Mouse (Mus musculus) midbrain, embryonic 13.5 days (tissue): ENCODE data around the gene Wdr18. TPM values are rescaled to one million over a fixed set of nuclear protein-coding genes. Genes with fewer than 3 reads are reported as not detected.

Source experiments
- ATAC-seq: fragments of 200-750 bp; cut with Nextera tagmentation; 2 replicates; pipeline ENCODE4 v1.8.0; 2017; ENCODE audit warnings: mild to moderate bottlenecking, moderate TSS enrichment, moderate library complexity
- H3K27ac ChIP-seq: fragments of 300-500 bp; sonication (generic); 2 replicates; pipeline ENCODE4 v1.5.1; 2015; ENCODE audit warnings: inconsistent platforms, mild to moderate bottlenecking, moderate library complexity
- H3K27me3 ChIP-seq: fragments of 300-500 bp; sonication (generic); 2 replicates; pipeline ENCODE4 v1.6.1; 2015; ENCODE audit warnings: mild to moderate bottlenecking, inconsistent platforms
- H3K36me3 ChIP-seq: fragments of 300-500 bp; sonication (generic); 2 replicates; pipeline ENCODE4 v1.6.1; 2015; ENCODE audit warnings: mild to moderate bottlenecking, inconsistent platforms
- H3K4me1 ChIP-seq: fragments of 300-500 bp; sonication (generic); replicated peaks from 2 replicates; pipeline ENCODE4 v1.6.1; 2015; ENCODE audit warnings: inconsistent platforms
- H3K4me2 ChIP-seq: fragments of 300-500 bp; sonication (generic); replicated peaks from 2 replicates; pipeline ENCODE4 v1.6.1; 2015; ENCODE audit warnings: moderate library complexity, mild to moderate bottlenecking, inconsistent platforms
- H3K4me3 ChIP-seq: fragments of 300-500 bp; sonication (generic); replicated peaks from 2 replicates; pipeline ENCODE4 v1.5.1; 2015; ENCODE audit warnings: mild to moderate bottlenecking, inconsistent platforms
- H3K9ac ChIP-seq: fragments of 300-500 bp; sonication (generic); replicated peaks from 2 replicates; pipeline ENCODE4 v1.6.1; 2015; ENCODE audit warnings: mild to moderate bottlenecking, inconsistent platforms
- H3K9me3 ChIP-seq: fragments of 300-500 bp; sonication (generic); 2 replicates; pipeline ENCODE4 v1.6.1; 2016; ENCODE audit warnings: mild to moderate bottlenecking, inconsistent platforms
- WGBS: fragments of 180-500 bp; shearing (Covaris S2); methylation state at CpG from one replicate; pipeline ENCODE4 v1.1.7; 2015; 5-methylcytosine and 5-hydroxymethylcytosine counted together
- polyA plus RNA-seq: library from polyadenylated mRNA; unstranded; fragments of >200 nt; fragmentation: Nextera tagmentation; extraction: Ambion mirVana; gene quantifications from 2 replicates; pipeline ENCODE4 v1.2.1, GENCODE M21; 2015

Wdr18 gene
- polyA plus RNA-seq, 1 experiment from 2014 or later = 76.7 TPM

GRCm38 (mm10) chr10:79995636-79996035 lies 35.7 kb downstream of the Wdr18 start:
- H3K9ac ChIP-seq = no peak overlapping the region
- H3K9me3 ChIP-seq = no peaks in the 10 kb centered on the region
- no peak overlapping the region for H3K27ac ChIP-seq
- H3K27me3 ChIP-seq = peaks cover 25% of the 10 kb centered on the region
- no peaks in the 10 kb centered on the region; the same call in 1 of the 2 replicates for H3K36me3 ChIP-seq
- WGBS = 97% methylated on average over 1 of the region's 1 CpGs
- ATAC-seq = no peak
- peaks cover 20% of the 10 kb centered on the region for H3K4me1 ChIP-seq
- H3K4me2 ChIP-seq = peak overlapping the region; percentile 70; the same call in 1 of the 2 replicates
- 0 out of 2 replicates have a peak overlapping the region, but pooled peaks have one; percentile 48 for H3K4me3 ChIP-seq

- H3K9ac ChIP-seq = peak within 1 kb of the TSS; percentile 55; the same call in 1 of the 2 replicates
- under 1% methylated on average over 34 of the region's 34 CpGs for WGBS
- no peaks in the 10 kb centered on the region for H3K9me3 ChIP-seq
- peak; percentile 89 for ATAC-seq
- H3K4me3 ChIP-seq = peak within 1 kb of the TSS; percentile 48
- peaks cover 24% of the 10 kb centered on the region for H3K27me3 ChIP-seq
- H3K36me3 ChIP-seq = no peaks in the 10 kb centered on the region
- H3K27ac ChIP-seq = peak within 1 kb of the TSS; percentile 57
- peak within 1 kb of the TSS; percentile 70 for H3K4me2 ChIP-seq
- H3K4me1 ChIP-seq = peaks cover 20% of the 10 kb centered on the region
These were observed 36.5 kb downstream of the Wdr18 start, which contains the start of gene Abca7 for GRCm38 (mm10) chr10:79996272-79997033. Abca7 (plus strand) TSS chr10:79996494.

- peaks cover 32% of the 10 kb centered on the region for H3K27me3 ChIP-seq
- no peaks in the 10 kb centered on the region for H3K36me3 ChIP-seq
- H3K9me3 ChIP-seq = no peaks in the 10 kb centered on the region
- H3K9ac ChIP-seq = peak overlapping the region; percentile 55
- H3K4me2 ChIP-seq = peak overlapping the region; percentile 70
- WGBS = under 1% methylated on average over 35 of the region's 35 CpGs
- peak overlapping the region; percentile 48 for H3K4me3 ChIP-seq
- H3K4me1 ChIP-seq = peaks cover 20% of the 10 kb centered on the region
- peak overlapping the region; percentile 57 for H3K27ac ChIP-seq
- ATAC-seq = peak; percentile 69
These were observed 37.2 kb downstream of the Wdr18 start for GRCm38 (mm10) chr10:79997034-79997760.

GRCm38 (mm10) chr10:79997819-79998218 lies 37.9 kb downstream of the Wdr18 start:
- Histone ChIP-seq H3K27me3 (peaks cover 38% of the 10 kb centered on the region), H3K27ac (peak overlapping the region; percentile 47; the same call in 1 of the 2 replicates), H3K9me3 (no peaks in the 10 kb centered on the region), H3K4me3 (peak overlapping the region; percentile 48), H3K4me1 (peaks cover 20% of the 10 kb centered on the region), H3K4me2 (peak overlapping the region; percentile 70), H3K9ac (peak overlapping the region; percentile 55), H3K36me3 (no peaks in the 10 kb centered on the region)
- 5% methylated on average over 15 of the region's 15 CpGs for WGBS
- peak; percentile 29 for ATAC-seq

GRCm38 (mm10) chr10:80001945-80002344 lies 42.0 kb downstream of the Wdr18 start:
- Histone ChIP-seq H3K4me1 (peaks cover 15% of the 10 kb centered on the region), H3K4me2 (no peak overlapping the region), H3K9ac (no peak overlapping the region), H3K9me3 (no peaks in the 10 kb centered on the region), H3K27ac (no peak overlapping the region), H3K36me3 (0 out of 2 replicates have a peak, but pooled peaks cover 6% of the 10 kb centered on the region), H3K27me3 (peaks cover 58% of the 10 kb centered on the region), H3K4me3 (no peak overlapping the region)
- WGBS = 79% methylated on average over 9 of the region's 9 CpGs
- no peak for ATAC-seq

GRCm38 (mm10) chr10:80002829-80003228 lies 42.9 kb downstream of the Wdr18 start:
- Histone ChIP-seq H3K4me2 (no peak overlapping the region), H3K9ac (no peak overlapping the region; the same call in 1 of the 2 replicates), H3K36me3 (peaks cover 7% of the 10 kb centered on the region; the same call in 1 of the 2 replicates), H3K4me3 (no peak overlapping the region), H3K27me3 (peaks cover 58% of the 10 kb centered on the region), H3K27ac (no peak overlapping the region), H3K4me1 (peaks cover 9% of the 10 kb centered on the region), H3K9me3 (no peaks in the 10 kb centered on the region)
- no peak for ATAC-seq
- WGBS = 15% methylated on average over 21 of the region's 21 CpGs

- Histone ChIP-seq H3K9me3 (no peaks in the 10 kb centered on the region), H3K4me3 (no peak overlapping the region), H3K9ac (no peak overlapping the region), H3K36me3 (peaks cover 14% of the 10 kb centered on the region), H3K4me2 (no peak overlapping the region), H3K27me3 (peaks cover 51% of the 10 kb centered on the region), H3K27ac (no peak overlapping the region), H3K4me1 (peaks cover under 1% of the 10 kb centered on the region; the same call in 1 of the 2 replicates)
- ATAC-seq = no peak
- 61% methylated on average over 9 of the region's 9 CpGs for WGBS
These were observed 43.7 kb downstream of the Wdr18 start for GRCm38 (mm10) chr10:80003374-80004232.

- Histone ChIP-seq H3K27me3 (peaks cover 47% of the 10 kb centered on the region), H3K4me1 (no peaks in the 10 kb centered on the region), H3K9ac (no peak overlapping the region), H3K4me3 (no peak overlapping the region), H3K9me3 (peaks cover 6% of the 10 kb centered on the region; the same call in 1 of the 2 replicates), H3K27ac (no peak overlapping the region), H3K36me3 (peaks cover 21% of the 10 kb centered on the region), H3K4me2 (no peak overlapping the region)
- ATAC-seq = no peak
- WGBS = 93% methylated on average over 8 of the region's 8 CpGs
These were observed 44.3 kb downstream of the Wdr18 start for GRCm38 (mm10) chr10:80004233-80004705.

- Histone ChIP-seq H3K27me3 (peaks cover 57% of the 10 kb centered on the region), H3K27ac (no peak overlapping the region), H3K9ac (no peak overlapping the region), H3K9me3 (peaks cover 22% of the 10 kb centered on the region), H3K4me2 (no peak overlapping the region), H3K4me3 (no peak overlapping the region), H3K4me1 (no peaks in the 10 kb centered on the region), H3K36me3 (peaks cover 42% of the 10 kb centered on the region)
- ATAC-seq = no peak
- 79% methylated on average over 6 of the region's 6 CpGs for WGBS
These were observed 51.8 kb downstream of the Wdr18 start for GRCm38 (mm10) chr10:80011740-80012139.

GRCm38 (mm10) chr10:80013609-80014008 lies 53.7 kb downstream of the Wdr18 start:
- 30% methylated on average over 25 of the region's 25 CpGs for WGBS
- Histone ChIP-seq H3K36me3 (peaks cover 34% of the 10 kb centered on the region), H3K27ac (no peak overlapping the region), H3K4me1 (no peaks in the 10 kb centered on the region), H3K9me3 (peaks cover 22% of the 10 kb centered on the region), H3K4me2 (no peak overlapping the region), H3K27me3 (peaks cover 71% of the 10 kb centered on the region), H3K4me3 (no peak overlapping the region), H3K9ac (no peak overlapping the region)
- ATAC-seq = no peak
